Mouse (Mus musculus) left cerebral cortex, adult 18-20 months (tissue): ENCODE measurements at regions not wholly inside any gene's neighbourhood (a gene's known extent, or its start where the extent isn't known, plus 50 kb on each side); places are given as distances from the start of the nearest gene placed in this dataset.

ENCODE experiments used
- DNase-seq, 2 experiments: peaks; one replicate each; pipeline ENCODE4 v3.0.0; 2021 to 2022; ENCODE audit warnings: low spot score in 2 of 2, mixed read lengths in 1 of 2

GRCm38 (mm10) chr10:111077632-111078031 lies 67.7 kb upstream of the Zdhhc17 start:
- DNase-seq, result no peak

GRCm38 (mm10) chr10:111073851-111074430 lies 64.0 kb upstream of the Zdhhc17 start:
- no peak for DNase-seq

DNA sequence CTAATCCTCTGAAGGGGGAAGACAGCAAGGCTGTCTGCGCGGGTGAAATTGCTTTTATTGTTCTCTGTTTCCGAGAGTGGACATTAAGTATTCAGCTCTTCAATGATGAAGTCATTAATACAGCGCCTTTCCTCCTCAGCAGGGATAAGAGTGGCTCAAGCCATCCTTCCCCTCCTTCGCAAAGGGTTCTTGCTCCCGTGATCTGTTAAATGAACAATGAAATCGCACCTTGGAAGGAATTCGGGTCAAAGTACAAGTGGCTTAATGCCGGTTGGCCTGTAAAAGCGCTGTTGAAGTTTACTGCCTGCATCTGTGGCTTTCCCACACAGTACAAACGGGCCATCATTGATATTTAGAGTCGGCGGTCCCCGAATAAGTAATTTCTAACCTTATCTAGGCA lies 63.3 kb upstream of the Zdhhc17 start:
- DNase-seq, result no peak

DNA sequence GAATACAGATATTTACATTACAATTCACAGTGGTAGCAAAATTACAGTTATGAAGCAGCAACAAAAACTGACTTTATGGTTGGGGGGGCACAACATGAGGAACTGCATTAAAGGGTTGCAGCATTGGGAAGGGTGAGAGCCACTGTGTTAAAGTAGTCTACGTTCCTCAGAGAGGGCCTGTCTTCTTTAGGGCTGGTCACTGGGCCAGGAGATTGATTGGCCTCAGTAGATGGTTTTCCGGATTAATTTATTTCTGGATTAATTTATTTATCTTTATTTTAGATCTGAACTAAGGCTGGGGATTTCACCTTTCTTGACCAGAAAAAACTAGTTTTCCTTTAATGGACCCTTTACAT lies 62.6 kb upstream of the Zdhhc17 start:
- DNase-seq, result no peak

GRCm38 (mm10) chr10:111071805-111072553 lies 62.0 kb upstream of the Zdhhc17 start:
- DNase-seq, result no peak

DNA sequence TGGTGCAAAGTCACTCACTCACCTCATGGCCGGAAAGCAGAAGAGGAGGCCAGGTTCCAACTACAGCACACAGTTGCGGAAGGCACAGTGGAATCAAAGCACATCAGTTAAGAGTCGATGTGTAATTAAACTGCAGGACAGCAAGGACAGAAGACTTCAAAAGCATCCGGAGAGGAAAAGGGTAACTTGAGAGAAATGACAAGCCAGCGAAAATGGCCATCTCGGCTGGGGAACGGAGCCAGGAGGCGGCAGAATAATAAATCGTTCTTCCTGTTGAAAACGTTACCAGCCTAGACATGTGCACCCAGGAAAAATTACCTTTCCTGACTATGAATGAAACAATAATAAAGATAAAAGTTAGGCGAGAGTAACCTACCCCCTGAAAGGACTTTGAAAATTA lies 56.2 kb upstream of the Zdhhc17 start:
- DNase-seq, result no peak

- DNase-seq, result no peak
Observed at GRCm38 (mm10) chr10:111060626-111061025, 50.7 kb upstream of the Zdhhc17 start.
